Mouse (Mus musculus) frontal cortex, postnatal 10 days (tissue): ENCODE results near the gene Lrrc2.

ENCODE experiments used
- DNase-seq, 2 experiments: peaks; one replicate each; pipeline ENCODE4 v3.0.0; 2022; ENCODE audit warnings: low spot score in 2 of 2, mixed read lengths in 1 of 2

The Lrrc2 gene

DNA sequence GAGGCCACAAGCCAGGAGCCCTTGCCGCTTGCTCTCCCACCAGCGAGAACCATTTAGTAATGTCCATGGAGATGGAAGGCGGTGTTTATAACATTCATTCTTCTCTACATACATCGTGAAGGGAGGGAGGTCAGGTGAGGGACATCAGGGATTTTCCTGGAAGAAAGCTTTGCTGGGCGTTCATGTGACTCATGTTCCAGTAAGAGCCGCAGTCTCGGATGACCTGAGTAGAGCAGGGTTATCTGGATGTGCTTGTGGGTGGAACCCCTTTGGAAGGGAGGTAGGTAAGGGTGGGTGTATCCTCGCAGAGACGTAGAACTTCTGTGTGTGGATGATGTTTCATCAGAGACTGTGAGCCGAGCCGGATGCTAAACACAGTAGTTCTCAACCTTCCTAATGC lies at the start of gene Lrrc2:
TSS of gene Lrrc2 (plus strand) at position 149 of the 400 bp plus-strand sequence.
- no peak for DNase-seq

DNA sequence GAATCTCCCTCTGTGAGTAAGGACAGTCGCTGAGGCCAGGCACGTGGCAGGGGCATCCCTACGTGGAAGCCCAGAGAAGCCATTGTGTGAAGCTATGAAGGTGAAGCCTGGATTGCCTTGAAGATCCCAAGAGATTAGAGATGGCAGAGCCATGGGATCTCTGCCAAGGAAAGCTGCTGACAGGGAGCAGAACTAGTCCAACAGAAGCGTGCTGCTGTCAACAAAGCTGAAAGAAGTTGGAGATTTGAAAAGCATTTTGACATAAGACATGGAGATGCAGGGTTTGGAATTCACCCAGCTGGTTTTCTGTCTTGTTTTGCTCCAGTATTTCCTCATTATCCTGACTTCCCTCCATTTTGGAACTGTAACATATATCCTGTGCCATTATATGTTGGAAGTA lies 49.1 kb upstream of the Lrrc2 start:
- DNase-seq = no peak

DNA sequence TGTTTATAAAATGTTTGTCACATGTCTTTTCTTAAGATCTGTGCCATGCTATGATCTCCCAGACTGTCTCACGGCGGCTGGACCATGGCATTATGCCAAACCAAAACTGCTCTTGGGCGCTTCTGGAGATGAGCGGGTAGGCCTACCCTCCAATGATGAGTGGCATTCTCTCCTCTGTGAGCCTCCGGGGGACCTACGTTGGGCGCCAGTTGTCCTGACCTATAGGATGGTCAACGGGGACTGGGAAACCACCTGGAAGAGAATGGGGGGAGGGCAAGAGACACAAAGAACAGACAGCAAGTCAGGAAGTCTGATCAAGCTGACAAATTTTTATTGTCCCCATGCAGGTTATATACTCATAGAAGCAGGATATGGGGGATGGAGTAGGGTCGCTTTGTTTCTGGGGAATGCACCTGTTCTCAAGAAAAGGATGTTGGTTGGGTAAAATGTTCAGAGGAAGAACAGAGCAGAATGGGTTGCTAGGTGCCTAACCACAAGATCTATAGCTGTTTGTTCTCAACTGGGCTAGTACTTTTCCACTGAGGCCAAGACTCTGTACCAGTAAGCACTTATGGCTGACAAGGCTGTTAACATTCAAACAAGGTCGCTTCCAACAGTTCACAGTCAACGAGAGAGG lies 44.0 kb upstream of the Lrrc2 start:
- DNase-seq = no peak

DNA sequence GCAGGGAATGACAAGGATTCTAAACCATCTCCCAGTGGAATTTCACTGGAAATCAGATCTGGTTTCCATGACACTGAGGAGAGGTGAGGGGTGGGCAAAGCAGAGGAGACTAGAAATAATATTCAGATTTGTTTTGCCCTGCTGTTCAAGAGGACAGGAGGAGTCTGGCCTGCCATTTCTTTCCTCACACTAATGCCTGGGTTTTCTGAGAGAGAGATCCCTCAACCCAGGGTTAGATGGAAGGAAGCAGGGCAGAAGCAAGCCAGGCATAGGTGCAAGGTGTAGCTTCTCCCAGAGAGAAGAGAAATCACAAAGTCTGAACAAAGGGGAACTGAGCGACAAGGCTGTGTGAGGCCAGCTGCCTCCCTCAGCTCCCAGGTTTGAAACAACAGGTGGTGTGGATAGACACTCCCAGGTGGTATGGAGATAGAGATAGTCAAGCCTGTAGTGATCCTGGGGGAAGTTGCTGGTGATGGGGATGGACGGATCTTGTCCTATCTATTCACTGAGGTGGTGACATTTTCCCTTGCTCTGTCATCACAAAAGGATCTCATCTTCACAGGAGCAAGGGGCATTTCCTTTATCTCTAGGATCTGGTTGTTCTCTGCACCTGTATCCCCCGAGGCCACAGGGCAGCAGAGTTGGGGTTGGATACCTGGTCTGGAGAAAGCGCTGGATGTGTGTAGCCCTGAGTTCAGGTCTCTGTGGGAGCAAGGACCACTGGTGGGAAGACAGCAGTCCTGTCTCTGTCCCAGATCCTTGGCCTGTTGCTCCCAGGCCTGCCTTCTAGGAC lies 43.3 kb upstream of the Lrrc2 start:
- DNase-seq = no peak

DNA sequence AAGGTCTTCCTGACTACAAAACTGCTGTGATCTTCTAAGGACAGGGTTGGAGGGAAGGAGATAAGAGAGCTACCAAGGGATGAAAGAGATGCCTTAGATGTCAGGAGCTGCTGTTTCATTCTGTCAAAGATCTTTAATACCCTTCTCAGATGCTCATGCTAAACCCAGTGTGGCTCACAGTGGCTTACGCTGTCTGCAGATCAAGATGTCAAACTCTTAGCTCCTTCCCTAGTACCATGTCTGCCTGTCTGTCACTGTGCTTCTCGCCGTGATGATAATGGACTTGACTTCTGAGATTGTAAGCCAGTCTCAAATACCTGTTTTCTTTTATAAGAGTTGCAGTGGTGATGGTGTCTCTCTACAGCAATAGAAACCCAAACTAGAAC lies 42.7 kb upstream of the Lrrc2 start:
- DNase-seq = no peak

DNA sequence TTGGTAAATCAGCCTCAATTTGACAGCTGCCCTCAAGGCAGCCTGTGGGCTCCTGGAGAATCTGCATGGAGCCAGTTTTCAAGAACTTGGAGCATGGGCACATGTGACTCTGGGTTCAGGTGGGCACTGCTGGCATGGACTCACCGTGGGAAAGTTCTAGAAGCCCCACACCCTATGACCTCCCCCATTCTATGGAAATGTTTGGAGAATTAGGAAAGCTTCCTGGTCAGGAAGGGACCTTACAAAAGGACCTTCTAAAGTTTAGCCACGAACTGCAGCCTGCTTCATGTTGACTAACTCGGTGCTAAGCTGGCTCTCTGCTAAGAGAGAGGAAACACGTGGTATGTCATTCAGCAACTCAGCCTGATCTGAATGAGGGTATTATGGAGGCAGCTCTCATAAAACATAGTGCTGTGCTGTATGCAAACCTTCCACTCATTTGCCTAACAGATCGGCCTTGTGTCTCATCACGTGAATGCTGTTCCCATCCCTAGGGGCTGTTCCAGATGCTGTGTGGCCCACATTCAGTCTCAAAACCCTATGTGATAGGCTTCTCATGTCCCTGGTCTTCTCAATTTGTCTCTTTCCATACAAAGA lies 41.9 kb upstream of the Lrrc2 start:
- DNase-seq = no peak

DNA sequence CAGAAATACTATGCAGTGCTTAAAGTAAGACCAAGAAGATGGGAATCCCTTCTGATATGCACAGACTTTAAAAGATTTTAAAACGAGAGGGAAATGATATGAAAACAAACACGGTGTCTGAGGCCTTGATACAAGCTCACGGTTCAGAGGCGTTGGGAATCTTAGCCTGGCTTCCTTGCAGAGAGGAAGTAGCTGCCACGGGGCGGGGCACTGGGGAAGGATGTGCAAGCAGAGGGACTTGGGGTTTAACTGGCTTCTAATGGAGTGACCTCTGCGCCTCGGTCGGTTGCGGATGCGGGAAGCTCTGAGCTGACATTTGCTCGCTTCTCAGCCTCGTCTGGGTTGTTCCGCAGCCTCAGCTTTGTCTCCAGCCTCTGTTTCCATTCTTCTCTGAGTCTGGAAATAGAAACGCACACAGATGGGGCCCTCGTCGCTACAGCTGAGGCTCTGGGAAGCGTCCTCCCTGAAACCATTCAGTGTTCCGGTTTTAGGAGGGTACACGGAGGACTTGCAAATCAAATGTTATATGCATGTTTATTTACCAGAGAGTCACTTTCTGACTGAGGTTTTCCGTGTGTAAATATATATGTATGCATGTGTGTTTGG lies 36.6 kb upstream of the Lrrc2 start:
- no peak for DNase-seq

DNA sequence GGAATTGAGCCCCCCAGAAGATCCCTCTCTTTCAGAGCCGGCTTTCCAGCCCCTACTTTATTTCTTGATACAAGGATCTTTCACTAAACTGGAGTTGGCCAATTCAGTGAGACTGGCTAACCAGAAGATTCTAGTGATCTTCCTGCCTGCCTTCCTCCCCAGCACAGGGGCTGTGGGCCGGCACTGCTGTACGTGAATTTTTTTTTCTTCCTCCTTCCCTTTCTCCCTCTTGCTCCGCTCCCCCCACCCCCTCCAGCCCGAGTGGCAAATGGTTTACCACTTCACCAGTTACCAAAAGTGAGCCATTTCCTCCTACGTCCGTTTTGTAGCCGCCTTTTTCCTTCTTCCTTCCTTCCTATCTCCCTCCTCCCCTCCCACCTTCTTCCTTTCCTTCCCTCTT lies 35.9 kb upstream of the Lrrc2 start:
- no peak for DNase-seq

DNA sequence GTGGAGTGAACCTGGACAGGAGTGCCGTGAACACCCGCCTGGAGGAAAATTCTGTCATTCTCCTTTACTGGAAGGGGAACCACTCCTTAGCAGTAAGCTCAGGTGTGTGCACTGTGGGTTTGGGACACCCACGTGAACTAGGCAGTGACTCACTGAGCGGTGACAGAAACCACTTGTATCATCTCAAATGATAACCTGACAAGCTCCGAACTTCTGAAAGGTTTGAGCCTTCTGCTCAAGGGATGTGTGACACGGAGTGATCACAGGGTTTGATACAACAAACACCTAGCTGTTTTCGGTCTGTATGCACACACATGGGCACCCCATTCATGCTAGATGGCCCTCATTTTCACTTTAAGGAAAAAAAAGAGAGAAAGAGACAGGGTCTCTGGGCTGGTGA lies 34.6 kb upstream of the Lrrc2 start, which contains the start of gene Fam240a:
TSS of gene Fam240a (minus strand) at position 76 of the 400 bp plus-strand sequence.
- DNase-seq = no peak

DNA sequence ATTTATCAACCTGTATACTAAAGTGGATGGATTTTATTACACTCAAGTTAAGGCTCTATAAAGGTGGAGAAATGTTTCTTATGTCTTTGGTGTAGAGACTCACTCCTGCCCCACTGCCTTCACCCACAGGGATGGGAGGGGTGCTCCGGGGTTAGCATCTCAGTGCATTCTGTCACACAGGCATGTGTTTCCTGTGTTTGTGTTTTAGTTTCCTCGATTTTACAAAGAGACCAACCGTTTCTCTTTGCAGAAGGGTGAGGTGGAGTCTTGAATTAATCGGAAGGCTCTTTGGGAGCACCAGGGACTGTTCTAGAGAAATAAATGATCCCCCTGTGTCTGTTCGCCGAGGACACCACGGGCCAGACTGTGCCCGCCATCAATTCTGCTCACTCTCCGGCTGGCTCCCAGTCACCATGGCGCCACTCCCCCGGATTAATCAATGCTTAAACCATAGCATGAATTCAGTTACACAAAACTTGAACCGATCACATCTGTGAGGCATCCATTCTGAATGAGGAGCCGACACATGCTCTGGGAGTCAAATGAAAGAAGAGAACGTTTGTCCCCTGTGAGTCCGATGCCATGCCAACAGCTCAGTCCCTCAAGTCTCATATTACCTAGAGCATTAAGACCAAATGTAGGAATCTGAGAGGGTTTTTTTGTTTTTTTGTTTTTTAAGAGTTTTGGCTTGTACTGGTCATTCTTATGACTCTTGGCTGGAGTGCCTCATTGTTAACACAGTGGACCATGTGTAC lies 30.5 kb upstream of the Lrrc2 start:
- no peak for DNase-seq

DNA sequence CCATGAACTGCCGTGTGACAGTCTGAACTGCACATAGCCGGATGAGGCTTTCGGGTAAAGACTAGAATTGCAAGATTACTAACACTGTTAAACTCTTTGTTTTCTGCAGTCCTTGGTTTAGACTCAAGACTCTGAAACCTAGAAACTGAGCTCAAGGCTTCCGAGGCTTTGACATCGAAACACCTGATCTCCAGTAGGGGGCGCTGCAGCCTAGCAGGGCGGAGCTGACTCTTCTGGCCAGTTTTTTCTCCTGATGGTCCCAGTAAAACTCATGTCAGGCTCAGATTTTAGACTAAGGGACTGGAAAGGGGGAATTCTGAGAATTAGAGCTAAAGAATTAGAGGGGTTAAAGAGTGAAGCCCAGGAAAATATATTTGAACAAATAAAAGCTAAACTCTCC lies 28.6 kb upstream of the Lrrc2 start:
- peak in 1 of 2 experiments; percentile 64 for DNase-seq

DNA sequence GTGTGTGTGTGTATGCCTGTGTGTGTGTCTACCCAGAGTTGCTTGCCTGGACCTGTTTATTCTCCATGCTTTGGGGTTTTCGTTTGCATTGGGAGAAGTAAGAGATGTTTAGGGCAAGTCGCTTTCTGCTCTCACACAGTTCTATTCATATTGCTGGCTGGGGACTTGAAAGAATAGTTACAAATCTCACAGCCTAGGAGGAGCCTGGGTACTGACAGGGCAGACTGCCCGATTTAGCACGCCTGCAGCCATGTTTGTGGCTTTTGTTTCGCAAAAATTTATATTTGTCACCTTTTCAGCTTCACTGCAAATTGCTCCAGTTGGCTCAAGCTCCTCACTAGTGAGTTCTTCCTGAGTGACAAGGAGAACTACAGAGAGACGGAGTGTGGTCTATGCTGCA lies 19.8 kb upstream of the Lrrc2 start:
- DNase-seq = no peak

DNA sequence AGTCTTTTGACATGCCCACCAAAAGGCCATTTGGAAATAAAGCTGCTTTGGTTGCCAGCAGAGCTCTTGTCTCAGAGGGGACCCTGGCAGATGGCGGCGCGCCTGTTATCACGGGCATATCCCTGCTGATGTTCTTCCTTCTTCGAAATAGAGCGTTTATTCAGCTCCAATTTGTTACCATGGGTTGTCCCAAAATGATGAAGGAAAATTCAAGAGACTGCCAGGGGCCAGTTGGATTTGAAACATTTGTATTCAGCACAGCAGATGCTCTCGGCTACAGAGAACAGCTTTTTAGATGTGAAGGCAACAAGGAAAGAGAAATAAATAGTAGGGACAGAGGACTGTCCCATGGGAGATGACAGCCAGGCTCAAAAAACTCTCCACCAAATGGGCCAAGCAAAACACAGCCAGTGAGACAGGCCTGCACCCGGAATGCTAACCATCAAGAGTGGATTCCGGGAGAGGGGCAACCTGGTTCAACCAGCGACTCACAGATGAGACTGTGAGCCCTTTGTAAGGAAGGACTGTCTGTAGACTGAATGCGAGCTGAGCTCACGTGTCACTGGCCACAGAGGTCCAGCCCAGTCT lies 17.4 kb upstream of the Lrrc2 start:
- peak; percentile 37 to 47 for DNase-seq

DNA sequence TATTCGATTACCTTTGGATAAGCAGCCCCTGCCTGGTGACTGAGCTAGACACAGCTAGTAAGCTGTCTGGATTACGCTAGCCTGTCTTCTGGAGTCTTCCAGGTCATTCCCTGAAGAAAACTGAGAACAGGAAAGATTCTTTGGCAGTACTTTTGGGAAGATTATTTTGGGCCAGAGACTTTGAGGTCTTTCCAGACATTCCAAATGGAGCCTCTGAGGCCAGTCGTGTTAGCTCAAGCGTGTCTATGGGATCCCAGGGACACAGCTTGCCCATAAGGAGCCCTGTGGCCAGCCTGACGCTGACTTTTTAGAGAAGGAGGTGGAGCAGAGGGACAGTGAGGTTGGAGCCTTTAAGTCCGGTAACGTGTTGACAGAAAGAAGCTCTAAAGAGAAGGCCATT lies 15.4 kb upstream of the Lrrc2 start:
- DNase-seq = no peak

DNA sequence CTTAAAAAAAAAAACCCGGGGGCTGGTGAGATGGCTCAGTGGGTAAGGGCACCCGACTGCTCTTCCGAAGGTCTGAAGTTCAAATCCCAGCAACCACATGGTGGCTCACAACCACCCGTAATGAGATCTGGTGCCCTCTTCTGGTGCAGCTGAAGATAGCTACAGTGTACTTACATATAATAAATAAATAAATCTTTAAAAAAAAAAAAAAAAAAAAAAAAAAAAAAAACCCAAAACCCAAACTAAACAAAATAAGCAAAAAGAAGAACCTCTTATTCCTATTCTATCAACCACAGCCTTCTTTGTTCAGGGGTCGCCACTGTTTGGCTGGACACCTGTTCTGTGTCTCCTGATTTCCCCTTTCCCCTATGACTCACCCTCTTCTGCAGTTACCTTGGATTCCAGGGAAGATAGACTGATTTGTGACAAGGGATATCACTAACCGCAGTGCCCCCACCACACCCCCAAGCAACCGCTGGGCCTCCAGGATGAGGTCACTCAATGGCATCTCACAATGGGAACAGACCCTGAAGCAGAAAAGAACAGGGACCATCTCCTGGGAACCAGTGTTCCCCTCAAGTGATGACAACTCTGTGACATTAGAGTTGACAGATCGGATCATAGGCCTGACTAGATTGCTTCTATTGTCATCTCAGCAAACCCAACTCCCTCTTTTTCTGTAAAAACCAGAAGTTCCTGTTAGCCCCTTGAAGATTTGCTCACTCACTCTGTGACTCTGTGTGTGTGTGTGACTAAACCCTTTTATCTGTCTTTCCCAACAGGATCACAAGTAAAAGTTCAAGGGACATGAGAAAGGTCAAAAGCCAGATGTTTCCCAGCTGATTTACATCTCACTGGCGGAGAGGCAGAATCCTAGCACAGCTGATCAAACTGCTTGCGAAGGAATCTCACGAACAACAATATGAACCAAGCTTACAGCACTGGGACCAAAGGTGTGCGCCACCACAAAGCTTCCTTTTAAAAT lies 13.5 kb upstream of the Lrrc2 start:
- DNase-seq = no peak

DNA sequence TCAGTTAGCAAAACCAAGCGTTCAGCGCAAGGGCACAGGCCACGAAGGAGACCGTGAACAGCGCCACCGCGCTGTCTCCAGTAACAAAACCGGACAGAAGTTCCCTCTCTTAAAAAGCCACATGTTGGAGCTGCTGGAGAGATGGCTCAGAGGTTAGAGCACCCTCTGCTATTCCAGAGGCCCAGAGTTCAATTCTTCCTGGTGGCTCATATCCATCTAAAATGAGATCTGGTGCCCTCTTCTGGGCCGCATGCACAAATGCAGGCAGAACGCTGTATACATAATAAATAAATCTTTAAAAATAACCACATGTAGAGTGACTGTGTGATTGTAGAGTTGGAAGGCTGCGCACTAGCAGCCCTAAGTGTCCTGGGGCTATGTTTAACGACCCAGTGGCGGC lies 7.1 kb upstream of the Lrrc2 start:
- DNase-seq = no peak

DNA sequence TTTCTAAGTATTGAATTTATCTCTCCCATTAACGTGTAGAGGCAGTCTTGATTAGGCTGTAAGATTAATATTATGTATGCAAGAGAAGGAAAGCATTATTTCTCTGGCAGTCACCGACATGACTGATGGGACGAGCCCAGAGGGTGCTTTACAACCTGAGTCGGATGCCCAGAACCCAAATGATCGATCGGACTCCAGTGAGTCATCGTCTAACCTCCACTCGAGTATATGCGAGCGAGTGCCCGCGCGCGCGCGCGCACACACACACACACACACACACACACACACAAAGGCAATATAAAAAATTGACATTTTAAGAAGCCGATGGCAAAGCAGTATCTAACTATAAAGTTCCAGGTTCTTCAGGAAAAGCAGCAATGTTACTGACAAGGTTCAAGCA lies 6.0 kb upstream of the Lrrc2 start:
- no peak for DNase-seq

DNA sequence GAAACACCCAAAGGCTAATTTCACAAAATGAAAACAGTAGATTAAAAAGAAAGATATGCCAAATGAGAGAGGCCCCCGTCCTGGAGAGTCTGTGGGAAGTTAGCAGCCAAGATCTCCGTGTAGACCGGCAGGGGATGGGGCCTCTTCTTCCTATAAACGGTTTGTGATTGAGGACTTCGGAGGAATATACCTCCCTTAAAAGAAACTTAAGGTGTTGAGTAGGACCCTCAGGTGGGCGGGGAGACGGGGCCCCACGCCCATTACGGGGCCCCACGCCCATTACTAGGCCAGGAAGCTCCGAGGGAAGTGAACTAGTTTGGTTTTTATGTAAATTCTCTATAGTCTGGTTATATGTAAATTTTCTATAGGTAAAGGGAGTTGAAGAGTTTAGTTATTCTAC lies 5.4 kb upstream of the Lrrc2 start, which contains the start of gene Tdgf1:
TSS of gene Tdgf1 (minus strand) at position 233 of the 400 bp plus-strand sequence.
- no peak for DNase-seq

DNA sequence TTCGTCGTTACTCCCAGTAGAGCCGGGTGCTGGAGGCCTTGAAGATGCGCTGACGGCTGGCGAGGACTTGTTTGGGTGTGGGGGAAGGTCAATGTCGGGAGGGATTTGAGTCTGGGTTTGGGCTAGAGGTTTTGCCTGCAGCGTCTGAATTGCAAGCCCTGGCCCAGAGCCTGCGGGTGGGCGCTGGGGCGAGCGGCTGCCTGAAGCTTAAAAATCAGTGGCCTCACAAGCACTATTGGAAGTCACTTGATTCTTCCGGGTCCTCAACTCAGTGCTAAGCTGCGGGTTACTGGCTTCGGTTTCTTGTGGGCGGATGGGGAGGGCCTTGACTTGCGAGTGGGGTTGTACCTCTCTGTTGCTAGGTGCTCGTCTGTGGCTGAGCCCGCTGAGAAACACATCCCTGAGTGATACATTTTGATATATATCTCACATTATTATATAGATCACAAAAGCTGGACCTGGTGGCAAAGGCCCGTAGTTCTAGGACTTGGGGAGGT lies 4.7 kb upstream of the Lrrc2 start:
- no peak for DNase-seq

DNA sequence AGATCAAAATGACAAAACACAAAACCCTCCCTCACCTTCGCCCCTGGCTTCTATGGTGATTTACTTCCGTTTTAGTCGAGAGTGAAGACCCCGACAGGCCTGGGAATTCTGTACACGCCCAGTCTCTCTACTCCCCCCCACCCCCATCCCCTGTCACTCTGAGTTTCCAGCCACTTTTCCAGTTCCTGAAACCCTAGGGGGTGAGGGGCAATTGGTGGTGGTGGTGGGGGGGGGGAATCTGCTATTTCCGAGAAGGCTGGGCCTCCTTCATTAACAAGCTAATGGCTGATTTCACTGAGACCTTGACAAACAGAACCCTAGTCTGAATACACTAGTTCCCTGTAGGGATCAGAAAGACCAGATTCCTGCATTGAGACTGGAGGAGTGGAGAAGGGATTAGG lies 4.1 kb upstream of the Lrrc2 start:
- no peak for DNase-seq
